Mouse (Mus musculus): ENCODE measurements around the gene Jdp2.

The Jdp2 gene

DNA sequence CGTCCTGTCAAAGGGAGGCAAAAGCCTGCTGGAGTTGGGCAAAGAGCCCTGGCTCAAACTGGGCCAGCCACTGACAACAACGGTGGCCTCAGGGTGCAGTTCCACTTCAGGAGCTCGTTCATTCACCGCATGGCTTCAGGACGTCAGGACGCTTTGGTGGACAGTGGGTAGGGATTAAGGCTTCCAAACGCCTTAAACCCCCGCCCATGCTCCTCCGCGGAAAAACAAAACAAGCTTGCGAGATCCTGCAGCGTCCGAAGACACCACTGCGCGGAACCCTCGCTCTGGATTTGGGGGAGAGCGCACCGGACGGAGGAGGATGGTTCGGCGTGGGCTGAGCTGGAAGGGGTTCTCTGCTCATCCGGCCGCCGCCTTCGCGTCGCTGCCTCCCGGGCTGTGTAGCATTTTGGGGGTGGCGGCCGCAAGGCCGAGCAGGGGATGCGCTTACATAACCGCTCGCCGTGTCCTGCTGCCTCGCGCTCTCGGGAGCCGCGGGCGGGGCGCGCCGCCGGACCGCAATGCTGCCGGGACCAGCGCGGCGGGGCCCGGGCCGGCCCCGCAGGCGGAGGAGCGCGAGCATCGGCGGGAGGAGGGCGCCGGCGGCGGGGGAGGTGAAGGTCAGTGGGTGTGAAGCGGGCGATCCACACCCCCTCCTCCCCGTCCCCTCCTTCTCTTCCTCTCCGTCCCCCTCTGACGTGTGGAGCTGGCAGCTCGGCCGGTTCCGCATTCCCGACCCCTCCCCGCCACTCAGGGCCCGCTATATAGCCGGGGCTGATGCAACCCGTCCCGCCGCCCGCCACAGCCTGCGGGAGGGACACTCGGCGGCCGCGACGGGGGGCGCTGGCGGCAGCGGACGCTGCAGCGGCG, at the start of gene Jdp2:
TSS of gene Jdp2 (plus strand) at position 417 of the 867 bp plus-strand sequence.
- peak; percentile 85 for DNase-seq

DNA sequence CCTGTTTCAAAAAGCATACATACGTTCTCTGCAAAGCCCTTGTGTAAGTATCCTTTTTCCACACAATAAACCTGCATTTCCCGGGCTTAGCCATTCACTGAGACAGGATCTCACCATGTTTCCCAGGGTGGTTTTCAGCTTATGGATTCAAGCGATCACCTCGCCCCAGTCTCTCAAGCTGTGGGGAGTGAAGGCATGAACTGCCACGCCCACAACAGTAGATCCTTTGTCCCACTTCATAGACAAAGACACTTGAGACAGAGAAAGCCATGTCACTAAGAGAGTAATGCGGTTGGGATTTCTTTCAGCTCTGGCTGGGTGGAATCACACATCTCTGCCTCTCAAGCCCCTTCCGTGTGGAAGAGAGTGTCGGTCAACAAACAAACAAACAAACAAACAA, 49.2 kb upstream of the Jdp2 start:
- DNase-seq, result no peak

DNA sequence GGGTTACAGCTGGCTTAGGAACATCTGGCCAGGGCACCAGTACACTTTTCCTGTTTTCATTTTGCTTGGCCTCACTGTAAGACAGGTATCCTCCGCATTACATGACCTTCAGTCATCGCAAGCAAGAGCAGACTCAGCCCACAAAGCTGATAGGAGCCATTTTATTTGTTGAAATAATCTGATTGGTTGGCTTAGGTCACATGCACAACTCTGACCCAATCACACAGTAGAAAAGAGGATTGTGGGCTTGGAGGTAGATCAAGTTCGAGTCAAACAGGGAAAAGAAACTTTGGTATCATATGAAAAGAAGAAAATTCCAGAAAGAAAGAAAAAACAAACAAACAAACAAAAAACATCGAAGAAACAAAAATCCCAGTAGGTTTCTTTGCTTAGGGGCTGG, 48.4 kb upstream of the Jdp2 start:
- no peak for DNase-seq

DNA sequence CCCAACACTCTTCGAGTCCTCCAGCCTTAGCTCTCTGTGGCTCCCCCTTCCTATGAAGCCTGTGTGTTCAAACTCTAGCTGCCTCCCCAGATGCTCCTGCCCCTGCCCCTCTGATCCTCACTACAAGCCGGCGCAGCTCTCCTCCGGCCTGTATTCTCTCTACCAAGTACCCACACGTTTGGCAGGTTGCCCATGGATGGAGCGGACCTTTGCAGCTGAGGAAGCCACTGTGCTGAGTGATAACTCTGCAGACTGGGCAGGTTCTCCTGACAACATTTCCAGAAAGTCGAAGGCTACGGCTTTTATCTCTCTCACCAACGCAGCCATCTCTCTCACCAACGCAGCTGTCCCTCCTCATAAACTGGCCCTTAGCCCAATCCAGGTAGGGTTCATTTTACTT, 39.5 kb upstream of the Jdp2 start:
- no peak for DNase-seq

DNA sequence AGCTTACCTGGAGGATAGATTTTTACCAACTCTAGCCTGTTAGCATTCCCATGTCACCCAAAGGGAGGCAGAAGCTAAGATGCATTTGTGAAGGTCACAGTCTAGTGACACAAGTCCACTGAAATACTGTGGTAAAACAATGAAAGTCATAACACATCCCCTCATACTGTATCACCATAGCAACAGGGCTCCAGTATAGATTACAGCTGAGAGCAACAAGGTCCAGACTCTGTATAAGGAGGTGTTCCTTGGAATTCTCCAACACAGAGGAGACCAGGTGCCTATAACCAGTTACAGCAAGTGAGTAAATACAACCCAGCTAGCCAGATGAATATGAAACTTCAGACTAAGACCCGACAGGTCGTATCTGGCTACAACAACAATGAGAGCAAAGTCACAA, 33.4 kb upstream of the Jdp2 start:
- no peak for DNase-seq

DNA sequence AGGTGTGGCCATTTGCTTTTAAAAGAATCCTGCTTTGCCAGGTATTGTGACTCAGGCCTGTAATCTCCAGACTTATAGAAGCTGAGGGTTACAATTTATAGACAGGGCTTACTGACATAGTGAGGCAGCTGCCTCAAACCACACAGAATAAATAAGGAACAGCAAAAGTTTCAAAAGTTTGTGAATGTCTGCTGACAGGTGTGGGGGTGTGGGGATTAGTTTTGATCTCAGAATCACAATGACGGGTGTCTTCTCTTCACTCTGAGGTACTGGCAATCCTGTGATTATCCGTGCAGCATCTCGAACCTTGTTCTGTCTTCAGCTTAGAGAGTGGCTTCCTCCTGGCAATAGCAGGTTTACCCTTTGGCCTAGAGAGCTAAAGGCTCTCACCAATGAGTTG, 30.5 kb upstream of the Jdp2 start:
- no peak for DNase-seq

DNA sequence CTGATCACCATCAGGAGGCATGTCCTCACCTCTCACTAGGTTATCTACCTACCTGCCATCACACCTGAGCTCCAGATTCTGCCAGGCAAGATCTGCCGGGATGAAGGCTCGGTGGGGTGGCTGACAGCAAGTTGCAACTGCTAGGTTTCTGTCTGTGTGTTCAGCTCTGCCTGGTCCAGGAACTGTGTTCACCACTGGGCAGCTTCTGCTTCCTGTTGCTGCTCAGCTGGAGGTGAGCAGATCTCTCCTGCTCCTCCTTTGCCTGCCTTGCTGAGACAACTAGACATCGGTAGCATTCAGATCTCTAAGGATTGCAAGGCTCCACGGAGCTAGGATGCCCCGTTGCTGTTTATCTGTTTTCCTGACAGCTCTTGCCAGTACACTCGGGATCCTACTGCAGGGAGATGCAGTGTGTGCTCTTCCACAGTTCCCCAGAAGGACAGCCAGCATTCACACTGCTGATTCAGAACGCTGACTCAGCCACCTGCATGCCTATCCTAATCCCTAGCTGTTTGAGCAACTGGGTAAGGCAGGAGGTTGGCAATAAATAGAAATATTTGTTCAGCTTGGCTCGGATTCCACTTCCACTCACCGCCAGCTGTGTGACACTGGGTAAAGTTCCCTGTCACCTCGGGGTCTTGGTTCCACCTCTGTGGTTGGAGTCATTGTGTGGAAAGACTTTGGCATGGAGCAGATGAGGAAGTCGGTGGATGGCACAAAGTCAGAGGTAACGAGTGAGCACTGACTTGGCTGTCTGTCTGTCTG, 29.3 kb upstream of the Jdp2 start:
- DNase-seq, result no peak

DNA sequence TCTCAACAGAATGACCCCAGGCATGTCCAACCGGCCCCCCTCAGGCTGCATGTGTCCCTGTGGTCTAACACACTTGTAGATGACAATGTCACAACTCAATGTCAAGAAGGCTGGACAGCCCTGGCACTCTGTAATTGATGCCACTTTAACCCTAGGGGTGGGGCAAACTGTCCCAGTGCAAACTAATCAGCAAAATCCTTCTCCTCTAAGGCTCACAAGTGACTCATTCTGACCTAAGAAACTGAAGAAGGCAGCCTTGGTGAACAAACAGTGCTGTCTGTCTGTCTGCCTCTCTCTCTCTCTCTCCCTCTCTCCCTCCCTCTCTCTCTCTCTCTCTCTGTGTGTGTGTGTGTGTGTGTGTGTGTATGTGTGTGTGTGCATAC, 28.7 kb upstream of the Jdp2 start:
- no peak for DNase-seq

DNA sequence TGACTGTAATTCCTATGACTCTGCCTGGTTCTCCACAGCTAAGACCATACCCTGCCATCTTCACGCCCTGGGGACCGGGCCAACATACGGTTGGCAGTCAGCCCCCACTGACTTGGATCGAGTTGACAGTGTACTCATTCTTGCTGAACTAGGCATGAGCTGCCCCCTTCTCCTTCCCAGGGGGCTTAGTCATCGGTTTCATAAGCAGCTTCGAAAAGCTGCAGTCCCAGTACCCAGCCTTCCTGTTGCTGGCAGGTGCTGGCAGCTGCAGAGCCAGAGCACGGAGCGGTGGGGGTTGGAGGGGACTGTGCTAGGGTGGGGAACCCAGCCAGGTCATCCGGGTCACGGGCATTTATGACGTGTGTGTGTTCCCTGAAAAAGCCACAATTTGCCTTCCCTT, 27.5 kb upstream of the Jdp2 start:
- DNase-seq, result no peak

DNA sequence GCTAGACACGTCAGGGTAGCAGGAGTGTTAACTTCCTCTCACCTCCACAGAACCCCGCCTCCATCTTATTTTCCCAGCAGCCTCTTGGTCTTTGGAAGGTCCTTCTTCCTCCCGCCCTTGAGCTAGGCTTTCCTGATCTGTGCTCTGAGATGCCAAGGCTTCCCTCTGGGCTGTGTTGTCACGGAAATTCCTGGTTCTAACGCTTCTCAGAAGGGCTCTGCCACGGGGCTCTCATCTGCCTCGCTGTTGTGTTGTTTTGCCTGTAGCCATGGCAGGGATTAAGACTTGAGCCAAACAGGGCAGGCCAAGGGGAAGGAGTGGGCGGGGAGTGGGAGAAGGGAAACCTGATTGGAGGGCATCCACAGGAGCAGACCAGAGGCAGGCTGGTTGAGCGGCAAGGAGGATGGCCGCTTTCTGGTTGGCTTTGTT, 26.8 kb upstream of the Jdp2 start:
- peak; percentile 67 for DNase-seq

DNA sequence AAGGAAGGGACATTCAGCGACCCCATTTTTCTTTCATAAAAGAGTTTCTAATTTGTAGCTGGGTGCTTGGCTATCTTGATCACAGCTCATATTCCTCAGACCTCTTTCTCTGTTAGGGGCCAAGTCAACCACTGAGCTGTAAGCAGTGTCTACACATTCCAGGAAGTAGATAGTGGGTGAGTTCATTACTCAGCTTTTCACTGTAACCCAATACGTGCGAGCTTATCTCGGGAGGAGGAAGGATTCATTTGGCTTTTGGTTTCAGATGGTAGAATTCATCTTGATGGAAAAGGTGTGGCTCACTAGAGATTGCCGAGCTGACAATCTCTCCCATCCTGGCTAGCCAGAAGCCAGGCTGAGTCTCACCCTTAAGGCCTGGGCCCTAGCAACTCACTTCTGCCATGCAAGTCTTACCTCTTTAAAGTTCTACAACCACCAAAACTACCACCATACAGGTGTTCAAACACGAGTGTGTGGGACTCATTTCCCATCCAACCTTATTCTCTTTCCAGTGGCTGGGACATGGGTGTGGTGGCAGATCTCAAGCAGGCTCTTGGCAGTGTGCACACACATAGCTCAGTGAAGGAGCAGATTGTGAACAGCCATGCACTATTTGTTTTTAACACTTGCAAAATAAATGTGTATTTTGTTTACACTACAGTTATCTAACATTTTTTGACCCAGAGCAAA, 23.9 kb upstream of the Jdp2 start:
- no peak for DNase-seq

DNA sequence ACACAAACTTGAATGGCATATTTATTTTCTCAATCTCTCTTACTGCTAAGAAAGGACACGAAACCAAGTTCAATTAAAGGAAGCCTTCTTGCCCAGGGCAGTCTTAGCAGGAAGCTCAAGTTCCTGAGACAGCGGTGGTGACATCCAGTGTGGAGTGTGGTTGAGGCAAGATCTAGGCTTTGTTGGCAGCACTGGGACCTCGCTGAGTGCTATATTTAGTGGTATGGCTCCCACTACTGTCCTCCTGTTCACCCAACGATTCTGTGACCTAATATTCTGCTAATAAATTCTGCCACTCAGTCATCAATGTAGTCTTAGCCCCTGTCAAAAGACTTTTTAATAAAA, 23.4 kb upstream of the Jdp2 start:
- DNase-seq, result no peak

DNA sequence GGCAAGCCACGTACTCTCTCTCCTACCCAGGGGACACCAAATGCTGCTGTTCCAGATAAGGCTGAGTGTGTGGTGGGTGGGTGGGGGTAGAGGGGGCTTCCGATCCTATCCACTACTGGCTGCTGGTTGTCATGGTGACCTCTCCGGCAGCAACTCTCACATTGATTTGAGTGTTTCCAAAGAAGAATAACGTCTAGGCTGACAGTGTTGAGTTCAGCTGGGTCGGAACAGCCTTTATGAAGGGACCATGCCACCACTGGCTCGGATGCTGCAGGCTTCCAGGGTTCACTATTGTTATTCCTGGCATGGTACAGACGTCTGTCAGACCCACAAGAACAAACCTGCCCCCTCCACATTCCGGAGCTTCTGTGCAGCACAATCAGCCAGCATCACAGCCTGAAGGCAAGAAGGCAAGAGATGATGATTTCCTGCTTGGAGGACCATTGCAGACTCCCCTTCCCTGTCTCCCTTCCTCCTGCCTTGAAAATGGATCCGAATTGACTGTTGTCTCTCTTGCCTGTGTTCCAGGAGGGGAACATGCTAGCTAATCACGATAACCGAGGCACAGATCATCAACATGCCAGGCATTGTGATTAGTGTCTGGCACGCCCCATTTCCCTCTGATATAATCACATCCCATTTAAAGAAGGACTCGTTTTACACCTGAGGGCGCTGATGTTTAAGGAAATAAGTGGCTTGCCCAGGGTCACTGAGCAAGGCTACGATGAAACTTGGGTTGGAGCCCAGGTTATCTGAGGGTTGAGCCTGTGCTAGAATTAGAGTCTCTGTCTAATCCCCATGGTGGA, 17.4 kb upstream of the Jdp2 start:
- DNase-seq, result no peak

DNA sequence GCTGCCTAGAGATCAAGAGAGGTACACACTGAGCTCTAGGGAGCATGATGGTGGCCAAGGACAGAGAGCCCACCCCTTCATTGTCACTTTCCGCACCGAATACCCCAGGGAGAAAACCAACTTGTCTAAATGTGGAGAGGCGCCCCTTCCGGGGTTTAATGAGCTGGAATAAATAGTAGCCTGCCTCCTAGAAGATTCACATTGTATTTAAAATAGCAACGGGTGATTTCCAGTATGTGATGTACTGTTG, 16.8 kb upstream of the Jdp2 start:
- DNase-seq, result no peak

DNA sequence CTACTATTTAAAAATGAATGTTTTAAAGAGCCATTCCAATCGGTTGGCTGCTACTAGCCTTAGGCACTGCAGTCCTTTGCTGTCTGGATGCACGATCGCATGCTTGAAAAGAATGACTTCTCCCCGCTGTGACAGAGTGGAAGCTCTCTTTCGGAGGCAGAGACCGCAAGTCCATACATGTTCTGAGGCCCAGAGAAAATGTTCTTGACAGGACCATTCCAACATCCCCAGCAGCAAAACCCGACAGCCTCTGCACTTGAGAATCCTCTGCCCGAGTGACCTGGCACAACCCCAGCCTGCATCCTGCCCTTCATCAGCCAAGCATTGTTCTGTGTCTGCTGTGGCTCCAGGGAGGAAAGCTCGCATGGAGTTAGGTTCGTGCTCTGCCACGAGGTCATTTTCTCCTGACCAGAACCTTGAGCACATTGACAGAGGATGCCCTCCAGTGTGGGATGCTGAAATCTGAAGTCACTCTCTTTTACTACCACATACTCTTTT, 13.0 kb upstream of the Jdp2 start:
- DNase-seq, result no peak

DNA sequence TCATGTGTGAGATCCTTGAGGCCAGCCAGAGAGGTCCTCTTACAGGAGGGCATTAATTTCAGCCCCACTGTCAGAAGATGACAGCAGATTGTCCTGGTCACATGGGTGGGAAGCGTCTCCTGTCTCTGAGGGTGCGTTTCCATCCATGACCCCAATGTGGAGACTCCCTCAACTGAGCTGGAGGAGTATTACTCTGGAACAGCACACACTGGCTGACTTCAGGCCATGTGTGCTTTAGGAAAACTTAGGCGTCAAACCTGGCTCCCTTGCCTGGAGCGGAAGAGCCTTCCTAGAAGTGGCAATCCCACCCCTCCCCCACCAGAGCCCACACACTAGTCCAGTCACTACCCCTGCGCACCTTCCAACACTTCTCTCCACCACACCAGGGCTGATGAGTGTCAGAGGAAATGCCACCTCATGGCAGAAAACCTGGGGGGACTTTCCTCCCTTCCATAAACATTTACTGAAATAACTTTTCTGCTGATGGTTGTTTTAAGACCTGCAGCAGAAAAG, 8.9 kb upstream of the Jdp2 start:
- peak; percentile 40 for DNase-seq

DNA sequence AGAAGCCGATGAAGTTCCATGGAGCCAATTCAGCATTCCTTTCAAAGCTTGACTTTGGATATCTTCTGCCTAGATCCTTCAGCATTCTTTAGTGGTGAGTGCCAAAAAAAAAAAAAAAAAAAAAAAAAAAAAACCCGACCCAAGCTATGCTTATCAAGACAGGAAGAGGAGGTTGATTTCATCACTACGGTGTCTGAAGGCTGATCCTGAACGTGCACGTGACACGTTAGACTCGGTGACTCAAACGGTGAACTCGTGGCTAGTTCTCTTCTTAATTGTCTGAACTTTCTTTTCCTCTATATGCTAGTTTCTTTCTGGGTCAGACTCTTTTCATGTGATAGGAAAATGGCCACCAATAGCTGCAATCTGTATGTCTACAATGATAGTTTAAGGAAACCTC, 5.9 kb upstream of the Jdp2 start:
- DNase-seq, result no peak

DNA sequence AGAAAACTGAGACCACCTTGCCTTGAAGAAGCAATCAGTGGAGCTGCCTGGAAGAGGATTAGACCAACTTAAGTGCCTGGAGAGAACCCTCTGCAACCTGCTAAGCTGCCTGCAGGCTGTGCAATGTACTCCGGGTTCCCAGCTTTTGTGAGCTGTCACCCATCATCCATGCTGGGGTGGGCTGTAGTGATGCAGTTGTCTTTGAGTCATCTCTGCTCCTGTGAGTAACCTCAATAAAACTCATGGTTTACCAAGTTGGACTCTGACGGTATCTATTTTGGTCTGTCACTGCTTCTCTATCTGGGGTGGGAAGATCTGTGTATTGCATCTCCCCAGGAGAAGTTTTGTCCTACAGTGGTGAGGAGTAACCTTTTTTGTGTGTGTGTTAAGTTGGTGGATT, 4.4 kb upstream of the Jdp2 start:
- DNase-seq, result no peak

DNA sequence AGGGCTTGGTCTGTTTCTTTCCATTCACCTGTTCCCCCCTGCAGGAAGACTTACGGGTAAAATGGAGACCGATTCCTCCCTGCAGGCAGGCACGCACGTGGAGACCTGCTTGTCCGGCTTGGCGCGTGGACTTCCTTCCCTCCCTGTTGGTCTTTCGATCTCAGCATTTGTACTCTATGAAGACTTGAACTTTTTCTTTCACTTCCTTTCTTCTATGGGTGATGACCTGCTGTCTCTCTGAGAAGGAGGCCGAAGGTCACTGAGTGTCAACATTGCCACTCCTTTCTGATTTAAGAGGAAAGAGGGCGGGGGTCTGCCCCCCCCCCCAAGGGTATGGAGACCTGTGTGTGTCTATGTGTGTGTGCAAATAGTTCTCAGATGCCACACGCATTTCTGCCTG, 774 bp upstream of the Jdp2 start:
- no peak for DNase-seq

DNA sequence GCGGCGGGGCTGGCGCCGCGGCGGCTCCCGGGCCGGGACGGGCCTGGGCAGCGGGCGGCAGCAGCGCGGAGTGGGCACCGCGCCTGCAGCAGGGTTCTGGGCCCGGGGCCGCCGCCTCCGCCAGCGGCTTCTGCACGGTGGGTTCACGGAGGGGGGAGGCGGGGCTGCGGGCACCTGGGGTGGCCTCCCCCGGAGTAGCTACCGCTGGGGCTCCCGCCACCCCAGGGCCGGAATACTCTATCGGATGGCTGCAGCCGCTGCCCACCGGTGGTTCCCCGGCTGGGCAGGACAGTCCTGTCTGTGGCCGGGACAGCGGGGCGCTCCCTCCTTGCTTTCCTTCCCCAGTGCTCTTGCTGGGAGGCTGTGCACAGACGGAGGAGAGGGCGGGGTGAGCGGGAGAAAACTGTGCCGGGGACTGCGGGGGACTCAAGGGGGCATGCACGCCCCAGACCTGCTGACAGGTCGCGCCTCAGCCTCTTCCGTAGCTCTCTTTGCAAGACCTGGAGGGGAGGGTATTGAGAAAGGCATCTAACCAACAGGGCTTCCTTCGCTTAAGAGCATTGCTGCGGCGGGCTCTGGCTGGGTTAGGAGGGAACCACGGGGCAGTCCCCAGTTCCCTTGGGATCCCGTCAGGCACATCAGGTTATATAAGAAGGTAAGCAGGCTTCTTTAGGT, 788 bp downstream of the Jdp2 start:
- peak; percentile 59 for DNase-seq

DNA sequence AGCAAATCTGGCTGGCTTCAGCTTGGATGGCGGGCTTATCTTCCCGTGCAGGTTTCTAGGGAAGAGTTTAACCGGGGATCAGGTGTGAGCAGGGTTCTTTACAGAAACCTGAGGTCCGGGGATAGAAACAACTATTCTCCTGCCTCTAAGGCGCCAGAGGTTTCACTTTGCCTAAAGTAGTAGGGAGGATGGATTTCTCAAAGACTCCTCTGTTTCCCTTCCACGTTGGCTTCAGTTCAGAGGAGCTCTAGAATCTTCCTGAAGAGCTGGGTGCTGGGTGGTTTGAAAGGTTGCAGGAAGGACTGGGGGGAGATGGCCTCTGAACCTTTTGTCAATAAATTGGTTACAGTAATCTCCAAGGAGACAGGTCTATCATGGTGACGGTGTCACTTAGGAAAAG, 1.8 kb downstream of the Jdp2 start:
- no peak for DNase-seq

DNA sequence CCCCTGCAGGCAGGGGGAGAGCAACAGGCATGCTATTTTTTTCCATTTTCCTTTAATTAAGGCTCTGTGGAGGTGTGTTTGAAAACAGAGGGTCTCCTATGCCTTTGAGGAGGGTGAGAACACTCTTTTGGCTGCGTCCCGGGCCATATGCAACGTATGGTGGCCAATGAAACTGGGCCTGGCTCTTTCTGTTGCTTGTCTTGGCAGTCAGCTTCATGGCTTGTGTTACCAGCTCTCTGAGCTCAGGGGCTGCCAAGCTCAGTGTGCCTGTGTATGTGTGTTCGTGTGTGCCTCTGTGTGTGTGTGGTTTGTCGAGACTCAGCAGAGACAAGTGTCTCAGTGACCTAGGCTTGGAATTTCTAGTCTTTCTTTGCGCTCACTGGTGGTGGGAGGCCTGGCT, 2.7 kb downstream of the Jdp2 start:
- no peak for DNase-seq
